Mouse (Mus musculus): ENCODE results near the gene Sod2.
A peak's percentile ranks its signal among the peaks of the same experiment; 100 is the strongest.
"Not testable (repeated sequence)": the region's sequence is repeated elsewhere in the genome, so short reads cannot be mapped to it uniquely, and the experiment has no call there.

Sod2 gene

DNA sequence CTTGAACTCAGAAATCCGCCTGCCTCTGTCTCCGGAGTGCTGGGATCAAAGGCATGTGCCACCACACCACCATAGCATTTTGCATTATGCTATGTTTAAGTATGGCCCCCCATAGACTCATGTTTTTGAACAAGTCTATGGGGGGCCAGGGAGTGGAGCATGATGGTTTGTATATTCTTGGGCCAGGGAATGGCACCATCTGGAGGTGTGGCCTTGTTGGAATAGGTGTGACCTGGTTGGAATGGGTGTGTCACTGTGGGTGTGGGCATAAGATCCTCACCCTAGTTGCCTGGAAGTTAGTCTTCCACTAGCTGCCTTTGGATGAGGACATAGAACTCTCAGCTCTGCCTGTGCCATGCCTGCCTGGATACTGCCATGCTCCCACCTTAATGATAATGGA, at the start of gene Sod2:
TSS of gene Sod2 (plus strand) at position 301 of the 400 bp plus-strand sequence.
- DNase-seq (ENCODE audit: low spot score in 2 of 2) = not testable (repeated sequence)

- DNase-seq (ENCODE audit: low spot score in 2 of 2) = not testable (repeated sequence)
Measured at GRCm38 (mm10) chr17:12959377-12959776, 47.3 kb upstream of the Sod2 start.

GRCm38 (mm10) chr17:12960331-12960873, 46.2 kb upstream of the Sod2 start, which contains the start of gene Acat2:
TSS of gene Acat2 (minus strand) at chr17:12960747.
- DNase-seq (ENCODE audit: low spot score in 2 of 2) = peak; percentile 87 to 90

- no peak for DNase-seq (ENCODE audit: low spot score in 2 of 2)
Measured at GRCm38 (mm10) chr17:12963476-12963875, 43.2 kb upstream of the Sod2 start.

DNA sequence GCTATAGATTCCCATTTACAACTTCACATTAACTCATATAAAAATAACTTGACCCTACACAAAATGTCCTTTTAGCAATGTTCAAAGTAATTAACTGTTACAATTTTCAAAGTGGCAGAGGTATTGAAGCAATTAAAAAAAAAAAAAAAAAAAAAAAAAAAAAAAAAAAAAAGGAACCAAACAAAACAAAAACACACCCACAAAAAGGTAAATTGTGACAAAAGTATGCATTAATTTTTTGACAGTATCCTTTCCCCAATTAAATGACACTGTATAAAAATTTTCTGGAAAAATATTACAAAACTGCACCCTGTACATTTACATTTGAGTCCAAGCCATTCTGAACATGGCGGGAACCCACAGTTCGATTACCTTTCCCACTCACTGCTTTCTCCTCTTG, 39.5 kb upstream of the Sod2 start:
- DNase-seq (ENCODE audit: low spot score in 2 of 2) = no peak

DNA sequence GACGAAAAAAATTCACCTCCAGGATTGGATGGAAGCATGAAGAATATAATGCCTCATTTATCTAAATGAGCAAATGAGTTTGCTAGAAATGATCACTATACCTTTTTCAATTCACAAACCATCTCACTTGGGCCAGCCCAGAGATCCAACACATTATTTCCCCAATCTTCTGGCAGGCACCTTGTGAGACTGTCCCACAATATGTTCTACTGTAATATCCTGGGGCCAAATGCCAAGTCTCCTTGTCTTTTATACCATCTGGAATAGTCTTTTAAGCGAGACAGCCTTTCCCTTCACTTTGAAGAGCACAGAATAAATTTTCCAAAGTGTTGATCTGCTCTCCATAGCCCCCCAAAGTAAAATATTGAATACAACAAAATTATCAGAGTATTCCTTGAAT, 32.8 kb upstream of the Sod2 start:
- DNase-seq (ENCODE audit: low spot score in 2 of 2) = no peak

DNA sequence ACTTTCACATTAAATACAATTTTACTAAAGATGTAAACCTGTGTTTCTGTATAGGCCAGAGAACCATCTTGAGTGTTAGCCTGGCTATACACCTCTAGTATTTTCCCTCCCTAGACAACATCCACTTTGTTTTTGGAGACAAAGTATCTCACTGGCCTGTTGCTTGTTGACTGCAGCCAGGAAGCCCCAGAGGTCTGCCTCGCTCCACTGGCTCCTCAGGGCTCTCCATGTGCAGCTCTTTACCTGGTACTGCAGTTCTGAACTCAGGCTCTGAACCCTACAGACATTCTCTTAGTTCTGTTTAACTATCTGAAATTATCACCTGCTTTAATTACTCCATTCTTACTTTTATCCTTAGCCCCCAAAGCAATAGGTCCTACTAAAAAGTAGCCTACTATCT, 28.1 kb upstream of the Sod2 start:
- no peak for DNase-seq (ENCODE audit: low spot score in 2 of 2)

GRCm38 (mm10) chr17:12983988-12984387, 22.7 kb upstream of the Sod2 start:
- no peak for DNase-seq (ENCODE audit: low spot score in 2 of 2)

GRCm38 (mm10) chr17:12988096-12988495, 18.6 kb upstream of the Sod2 start:
- not testable (repeated sequence) for DNase-seq (ENCODE audit: low spot score in 2 of 2)

- DNase-seq (ENCODE audit: low spot score in 2 of 2) = no peak
Measured at GRCm38 (mm10) chr17:12990567-12991145, 16.0 kb upstream of the Sod2 start.

DNA sequence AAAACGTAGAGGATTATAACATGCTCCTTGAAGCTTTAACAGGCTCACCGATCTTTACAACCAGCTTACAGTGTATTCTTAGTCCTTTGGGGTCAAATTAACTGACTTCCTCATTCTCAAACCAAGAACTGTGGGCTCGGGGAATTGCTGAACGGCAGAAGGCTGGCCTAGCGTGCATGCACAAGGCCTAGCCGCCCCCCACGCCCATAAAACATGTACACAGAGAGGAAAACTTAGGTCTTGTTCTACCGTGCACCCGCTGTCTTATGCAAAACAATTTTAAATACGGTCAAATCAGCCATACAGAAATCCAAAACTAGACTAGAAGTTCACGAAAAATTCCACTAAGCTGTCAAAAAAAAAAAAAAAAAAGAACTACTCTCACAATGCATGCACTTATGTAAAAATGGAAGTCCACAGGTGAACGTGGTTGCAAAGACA, 15.4 kb upstream of the Sod2 start:
- DNase-seq (ENCODE audit: low spot score in 2 of 2) = peak in 1 of 2 experiments; percentile 46

GRCm38 (mm10) chr17:12991635-12992358, 14.8 kb upstream of the Sod2 start:
- DNase-seq (ENCODE audit: low spot score in 2 of 2) = peak; percentile 83 to 86

DNA sequence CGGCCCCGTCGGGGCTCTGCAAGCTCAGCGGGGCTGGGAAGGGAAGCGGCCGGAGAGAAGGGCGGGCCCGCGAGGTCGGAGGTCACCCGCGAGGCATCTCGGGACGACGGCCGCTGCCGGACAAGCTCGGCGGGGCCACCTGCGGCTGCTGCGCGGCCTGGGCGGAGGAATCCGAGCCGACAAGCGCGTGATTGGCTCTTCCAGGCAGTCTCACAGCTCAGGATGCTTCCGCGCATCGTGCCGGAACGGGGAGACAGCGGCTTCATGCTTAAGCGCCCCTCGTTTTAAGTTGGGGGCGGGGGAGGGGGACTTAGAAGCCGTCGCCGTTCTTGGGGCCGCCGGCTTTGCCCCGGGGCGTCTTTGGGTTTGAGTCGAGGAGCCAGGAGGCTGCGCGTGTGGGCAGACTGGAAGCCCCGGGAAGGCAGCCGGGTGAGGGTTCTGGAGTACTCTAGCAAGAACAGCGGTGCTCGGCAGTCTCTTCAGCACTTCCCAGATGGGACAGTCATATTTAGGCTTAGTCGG, 14.1 kb upstream of the Sod2 start:
- DNase-seq (ENCODE audit: low spot score in 2 of 2) = peak; percentile 83 to 84

GRCm38 (mm10) chr17:12994069-12994468, 12.6 kb upstream of the Sod2 start, which contains the start of gene Wtap:
TSS of gene Wtap (minus strand) at chr17:12994169.
- no peak for DNase-seq (ENCODE audit: low spot score in 2 of 2)

GRCm38 (mm10) chr17:12996345-12996744, 10.3 kb upstream of the Sod2 start:
- peak in 1 of 2 experiments; percentile 36 for DNase-seq (ENCODE audit: low spot score in 2 of 2)

- no peak for DNase-seq (ENCODE audit: low spot score in 2 of 2)
Measured at GRCm38 (mm10) chr17:12997890-12998289, 8.8 kb upstream of the Sod2 start.

GRCm38 (mm10) chr17:12999069-12999468, 7.6 kb upstream of the Sod2 start:
- DNase-seq (ENCODE audit: low spot score in 2 of 2) = no peak

- not testable (repeated sequence) for DNase-seq (ENCODE audit: low spot score in 2 of 2)
Measured at GRCm38 (mm10) chr17:13002243-13002642, 4.4 kb upstream of the Sod2 start.

DNA sequence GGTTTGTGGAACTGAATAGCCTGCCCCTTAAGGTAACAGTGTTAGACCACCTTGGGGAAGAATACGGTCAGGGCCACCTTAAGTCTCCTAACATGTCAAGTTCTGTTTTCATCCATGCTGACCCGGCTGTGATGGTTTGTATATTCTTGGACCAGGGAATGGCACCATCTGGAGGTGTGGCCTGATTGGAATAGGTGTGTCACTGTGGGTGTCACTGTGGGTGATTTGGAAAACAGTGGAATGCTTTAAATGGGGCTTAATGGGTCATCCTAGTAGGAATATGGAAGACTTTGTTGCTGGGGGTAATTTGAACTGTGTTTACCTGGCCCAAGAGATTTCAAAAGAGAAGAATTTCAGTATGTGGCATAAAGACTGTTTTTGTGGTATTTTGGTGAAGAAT, 2.2 kb upstream of the Sod2 start:
- not testable (repeated sequence) for DNase-seq (ENCODE audit: low spot score in 2 of 2)

- DNase-seq (ENCODE audit: low spot score in 2 of 2) = no peak
Measured at GRCm38 (mm10) chr17:13006984-13007383, 338 bp downstream of the Sod2 start.

- peak; percentile 99 for DNase-seq (ENCODE audit: low spot score in 2 of 2)
Measured at GRCm38 (mm10) chr17:13007730-13008425, 1.2 kb downstream of the Sod2 start.

GRCm38 (mm10) chr17:13008528-13008927, 1.9 kb downstream of the Sod2 start:
- no peak for DNase-seq (ENCODE audit: low spot score in 2 of 2)

Data from spleen, postnatal 14 days (tissue).